ENCODE assay signal across 16 mouse cellular contexts in the genomic region with DNA sequence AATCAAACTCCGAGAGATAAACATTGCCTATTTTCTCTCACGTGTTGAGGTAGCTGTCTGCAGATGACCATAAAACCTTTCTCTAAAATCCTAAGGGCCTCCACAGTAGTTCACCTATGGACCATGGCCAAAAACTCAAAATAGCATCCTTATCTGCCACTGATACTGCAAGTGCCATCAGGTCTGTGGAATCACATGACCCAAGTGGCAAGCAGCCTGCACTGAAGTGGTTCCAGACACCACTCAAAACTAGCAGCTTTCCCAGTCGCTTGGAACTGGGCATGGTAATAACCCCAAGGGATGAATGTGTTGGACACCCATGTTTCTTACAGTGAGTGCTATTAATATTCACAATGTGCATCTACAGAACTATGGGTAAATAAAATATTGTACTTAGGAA.
DNase-seq lines count a peak whose midpoint lies in the region; ATAC-seq and TF ChIP-seq lines count a peak whose summit lies in the region.
"Had no signal": no experiment of that assay in that cellular context is flagged by ENCODE, and none has a peak within 500 bp of the region (broad histone marks: within the 10 kb centered on the region; RNA-seq: fewer than 3 reads in every experiment).

No protein-coding gene starts in this region.

- peaks cover 23% of the 10 kb centered on the region for H3K4me1 ChIP-seq in heart, postnatal 0 days (ENCODE audit: control insufficient read depth, insufficient read depth)
- no peaks in the 10 kb centered on the region for H3K4me1 ChIP-seq in forebrain, embryonic 15.5 days
- no peaks in the 10 kb centered on the region for H3K4me1 ChIP-seq in midbrain, embryonic 15.5 days
- H3K4me1 ChIP-seq: forebrain, embryonic 10.5 days; limb, embryonic 12.5 days had no signal

- no peaks in the 10 kb centered on the region for H3K36me3 ChIP-seq in heart, postnatal 0 days (replicated peaks; ENCODE audit: control insufficient read depth, insufficient read depth, low read length)
- no peaks in the 10 kb centered on the region for H3K36me3 ChIP-seq in forebrain, embryonic 15.5 days
- no peaks in the 10 kb centered on the region for H3K36me3 ChIP-seq in midbrain, embryonic 15.5 days (replicated peaks)
- H3K36me3 ChIP-seq: forebrain, embryonic 10.5 days; limb, embryonic 12.5 days had no signal

- H3K27me3 ChIP-seq in heart, postnatal 0 days (ENCODE audit: control insufficient read depth, insufficient read depth, low read length) = no peaks in the 10 kb centered on the region
- H3K27me3 ChIP-seq in forebrain, embryonic 15.5 days = no peaks in the 10 kb centered on the region
- H3K27me3 ChIP-seq in midbrain, embryonic 15.5 days (replicated peaks) = no peaks in the 10 kb centered on the region
- H3K27me3 ChIP-seq: limb, embryonic 12.5 days had no signal

- no peaks in the 10 kb centered on the region for H3K9me3 ChIP-seq in heart, postnatal 0 days (replicated peaks; ENCODE audit: control insufficient read depth, low read length)
- H3K9me3 ChIP-seq in forebrain, embryonic 15.5 days = no peaks in the 10 kb centered on the region
- H3K9me3 ChIP-seq in midbrain, embryonic 15.5 days = no peaks in the 10 kb centered on the region
- H3K9me3 ChIP-seq: forebrain, embryonic 10.5 days; limb, embryonic 12.5 days had no signal

- peak overlapping the region; percentile 79 for H3K27ac ChIP-seq in heart, postnatal 0 days (ENCODE audit: low read depth)
- no peak overlapping the region for H3K27ac ChIP-seq in forebrain, embryonic 15.5 days (replicated peaks)
- H3K27ac ChIP-seq in midbrain, embryonic 15.5 days = no peak overlapping the region
- H3K27ac ChIP-seq: forebrain, embryonic 10.5 days; limb, embryonic 12.5 days had no signal

- WGBS in heart, postnatal 0 days = 19% methylated on average over 3 of the region's 3 CpGs
- WGBS in forebrain, embryonic 15.5 days = 87% methylated on average over 3 of the region's 3 CpGs
- WGBS in midbrain, embryonic 15.5 days = 86% methylated on average over 3 of the region's 3 CpGs

- no peak overlapping the region for H3K9ac ChIP-seq in heart, postnatal 0 days (replicated peaks; ENCODE audit: low read depth, low read length)
- H3K9ac ChIP-seq in forebrain, embryonic 15.5 days (replicated peaks) = no peak overlapping the region
- no peak overlapping the region for H3K9ac ChIP-seq in midbrain, embryonic 15.5 days
- H3K9ac ChIP-seq: limb, embryonic 12.5 days had no signal

- DNase-seq in layer of hippocampus, postnatal 10 days (ENCODE audit: low spot score in 2 of 2) = peak; percentile 22 to 32
- no peak for DNase-seq in layer of hippocampus, postnatal 25 days (ENCODE audit: extremely low spot score in 1 of 2, low spot score in 1 of 2)
- DNase-seq in heart, postnatal 0 days (ENCODE audit: low spot score) = peak; percentile 91
- DNase-seq in lung, postnatal 4 days = peak; percentile 15 to 29
- no peak for DNase-seq in layer of hippocampus, adult 11-12 months (ENCODE audit: low spot score)
- DNase-seq: adrenal gland, postnatal 36 days; gastrocnemius, postnatal 25 days; kidney, postnatal 36 days; spleen, adult 18-20 months; thymus, adult 18-20 months had no signal

- peak; percentile 43; the same call in 1 of the 2 replicates for ATAC-seq in erythroid progenitor cell, adult 5-6 weeks (replicated peaks; ENCODE audit: low FRiP score, poor library complexity, severe bottlenecking)
- peak; percentile 97 for ATAC-seq in heart, postnatal 0 days (ENCODE audit: insufficient read depth, low read depth)
- no peak for ATAC-seq in forebrain, embryonic 15.5 days (replicated peaks)
- no peak for ATAC-seq in midbrain, embryonic 15.5 days (replicated peaks)
- ATAC-seq: inflammation-experienced regulatory T-cells, adult 6 months had no signal

- TF ChIP-seq EP300 in heart, postnatal 0 days (IDR thresholded peaks at IDR 0.05; ENCODE audit: low read depth) = peak; percentile 96

- H3K4me2 ChIP-seq in heart, postnatal 0 days (ENCODE audit: low read depth, low read length) = no peak overlapping the region
- no peak overlapping the region for H3K4me2 ChIP-seq in forebrain, embryonic 15.5 days (replicated peaks)
- no peak overlapping the region for H3K4me2 ChIP-seq in midbrain, embryonic 15.5 days
- H3K4me2 ChIP-seq: limb, embryonic 12.5 days had no signal

- no peak overlapping the region for H3K4me3 ChIP-seq in heart, postnatal 0 days (ENCODE audit: low read depth, low read length)
- no peak overlapping the region for H3K4me3 ChIP-seq in forebrain, embryonic 15.5 days
- no peak overlapping the region for H3K4me3 ChIP-seq in midbrain, embryonic 15.5 days
- H3K4me3 ChIP-seq: forebrain, embryonic 10.5 days; limb, embryonic 12.5 days had no signal

- 0 out of 2 replicates have a peak, but pooled peaks have one; percentile 3 for TF ChIP-seq CTCF in heart, postnatal 0 days (IDR thresholded peaks at IDR 0.05; ENCODE audit: low read depth)

Comparison
In these comparisons a context has a peak if more than half of its experiments do, and no peak if none do; other contexts are left out.
1. DNase-seq: peak in layer of hippocampus, postnatal 10 days (2 of 2), heart, postnatal 0 days (single experiment) and lung, postnatal 4 days (2 of 2); none in layer of hippocampus, postnatal 25 days (0 of 2) and layer of hippocampus, adult 11-12 months (single experiment).
2. ATAC-seq: peak in erythroid progenitor cell, adult 5-6 weeks (single experiment) and heart, postnatal 0 days (single experiment); none in forebrain, embryonic 15.5 days (single experiment) and midbrain, embryonic 15.5 days (single experiment).